Mouse (Mus musculus): ENCODE results near the gene Sytl3. TPM values are rescaled to one million over a fixed set of nuclear protein-coding genes. Genes with fewer than 3 reads are reported as not detected.

Sytl3 gene
- total RNA-seq, 2 experiments from 2014 or later: 0.49 to 0.74 TPM

DNA sequence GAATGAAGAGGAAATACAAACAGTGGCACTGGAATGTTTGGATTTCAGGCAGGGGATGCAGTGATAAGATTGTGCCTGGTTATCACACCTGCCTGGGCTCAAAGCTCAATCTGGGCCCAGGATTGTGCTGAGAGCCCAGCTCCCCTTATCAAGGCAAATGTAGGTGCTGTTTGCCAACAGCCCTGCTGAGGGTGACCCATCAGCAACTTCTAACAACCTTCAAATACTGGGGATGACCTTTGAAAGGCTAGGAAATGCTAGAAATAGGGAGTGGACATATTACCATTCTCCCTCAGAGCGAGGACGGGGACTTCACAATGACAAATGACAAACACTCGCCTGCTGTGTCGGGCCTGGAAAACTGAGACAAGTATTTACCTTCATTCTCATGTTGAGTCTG, 107.9 kb downstream of the Sytl3 start:
- TF ChIP-seq CTCF (conservative IDR thresholded peaks at IDR 0.05): no peak
- Histone ChIP-seq H3K27ac (no peak overlapping the region), H3K4me3 (no peak overlapping the region)
- no peak for DNase-seq (ENCODE audit: low spot score in 2 of 2)

DNA sequence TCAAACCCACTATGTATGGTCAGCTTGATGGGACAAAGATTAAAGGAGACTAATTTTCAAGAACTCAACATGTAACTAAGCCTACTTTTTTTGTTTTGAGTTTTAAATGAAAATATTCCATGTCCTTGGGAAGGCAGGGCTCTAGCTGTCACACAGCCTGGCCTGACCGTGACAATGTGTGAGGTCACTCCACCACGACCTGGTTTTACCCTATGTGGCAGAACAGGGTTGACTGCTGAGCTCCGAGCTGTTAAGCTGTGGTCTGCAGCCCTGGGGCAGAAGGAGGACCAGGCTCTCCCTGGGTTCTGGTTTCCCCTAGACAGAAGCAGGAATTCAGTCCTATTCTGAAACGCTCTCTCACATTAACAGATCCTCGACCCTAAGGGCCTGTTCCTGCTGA, 108.9 kb downstream of the Sytl3 start:
- DNase-seq (ENCODE audit: low spot score in 2 of 2): no peak
- TF ChIP-seq CTCF (conservative IDR thresholded peaks at IDR 0.05): no peak
- no peak overlapping the region for H3K27ac ChIP-seq
- H3K4me3 ChIP-seq: no peak overlapping the region

DNA sequence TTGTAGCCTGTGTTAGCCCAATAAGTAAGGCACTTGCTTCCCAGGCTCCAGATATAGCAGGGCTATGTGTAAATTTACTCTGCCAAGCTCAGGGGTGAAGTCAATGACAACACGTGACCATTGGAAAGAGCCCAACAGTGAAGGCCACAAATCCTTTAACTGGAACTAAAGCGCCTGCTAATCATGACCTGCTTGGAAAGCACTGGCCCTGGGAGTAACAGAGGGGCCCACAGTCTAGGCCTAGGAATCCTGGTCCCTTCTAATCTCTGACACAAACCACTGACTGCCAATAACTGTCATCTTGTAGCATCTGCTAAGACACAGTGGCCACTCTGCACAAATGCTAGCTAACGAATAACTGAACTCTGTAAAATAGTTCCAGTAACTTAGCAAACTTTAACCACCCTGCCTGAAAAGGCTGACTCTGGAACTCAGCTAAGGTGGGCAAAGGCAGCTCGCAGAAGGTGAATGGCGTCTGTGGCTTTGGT, 109.5 kb downstream of the Sytl3 start:
- no peak for TF ChIP-seq CTCF (conservative IDR thresholded peaks at IDR 0.05)
- no peak for DNase-seq (ENCODE audit: low spot score in 2 of 2)
- Histone ChIP-seq H3K27ac (0 out of 2 replicates have a peak overlapping the region, but pooled peaks have one; percentile 10), H3K4me3 (no peak overlapping the region)

DNA sequence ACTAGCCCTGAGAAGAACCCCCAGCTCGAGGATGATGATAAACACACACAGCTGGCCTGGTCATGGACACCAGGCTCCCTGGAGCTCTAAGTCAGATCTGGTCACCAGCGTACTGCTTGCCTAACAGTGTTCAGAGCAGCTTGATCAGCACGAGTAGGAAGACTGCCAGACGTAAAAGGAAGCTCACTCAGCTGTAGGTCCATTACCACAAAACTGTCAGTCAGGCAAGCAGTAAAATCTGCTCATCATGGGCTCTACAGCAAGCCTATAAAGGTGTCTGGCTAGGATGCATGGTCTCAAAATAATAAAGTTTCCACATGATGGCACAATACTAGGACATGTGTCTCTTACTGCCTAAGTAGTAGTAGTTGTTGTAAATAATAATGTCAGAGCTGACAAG, 110.7 kb downstream of the Sytl3 start:
- no peak for TF ChIP-seq CTCF (conservative IDR thresholded peaks at IDR 0.05)
- Histone ChIP-seq H3K4me3 (no peak overlapping the region), H3K27ac (no peak overlapping the region)
- no peak for DNase-seq (ENCODE audit: low spot score in 2 of 2)

DNA sequence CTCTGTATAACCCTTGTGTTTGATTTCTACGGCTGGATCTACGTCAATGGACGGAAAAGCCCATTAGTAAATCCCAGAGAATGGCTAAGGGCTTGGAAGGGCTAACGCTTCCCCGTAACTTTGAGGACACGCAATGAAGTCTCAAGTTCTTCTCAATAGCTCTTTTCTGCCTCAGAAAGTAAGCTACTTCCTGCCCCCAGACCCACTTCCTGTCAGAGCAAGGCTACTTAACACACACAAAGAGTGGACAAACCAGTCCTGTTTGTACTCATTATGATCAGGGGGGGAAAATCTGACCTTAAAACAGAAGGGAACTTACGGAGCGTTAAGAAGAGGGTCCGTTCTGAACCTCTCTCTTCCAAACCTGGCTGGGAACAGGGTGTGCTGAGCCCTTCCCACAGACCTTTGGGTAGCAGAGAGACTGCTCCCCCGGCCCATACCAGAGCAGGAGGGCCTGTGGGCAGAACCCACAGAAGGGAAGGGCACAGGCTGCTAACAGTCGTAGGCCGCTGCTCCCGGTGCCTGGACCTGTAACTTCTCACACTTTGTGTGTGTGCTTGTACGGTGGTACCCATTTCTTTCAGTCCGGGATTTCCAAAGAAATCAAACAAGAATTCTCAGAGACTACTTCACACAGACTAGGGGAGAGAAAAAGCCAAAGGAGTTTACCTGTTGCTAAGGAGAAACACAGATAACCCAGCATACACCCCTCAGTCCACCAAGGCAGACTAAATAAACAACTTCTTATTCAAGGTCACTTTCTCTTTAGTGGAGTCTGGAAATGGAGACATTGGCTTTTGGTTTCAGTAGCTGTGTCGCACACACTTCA, 113.0 kb downstream of the Sytl3 start:
- H3K27ac ChIP-seq: no peak overlapping the region
- DNase-seq (ENCODE audit: low spot score in 2 of 2): no peak
- H3K4me3 ChIP-seq: no peak overlapping the region
- no peak for TF ChIP-seq CTCF (conservative IDR thresholded peaks at IDR 0.05)

DNA sequence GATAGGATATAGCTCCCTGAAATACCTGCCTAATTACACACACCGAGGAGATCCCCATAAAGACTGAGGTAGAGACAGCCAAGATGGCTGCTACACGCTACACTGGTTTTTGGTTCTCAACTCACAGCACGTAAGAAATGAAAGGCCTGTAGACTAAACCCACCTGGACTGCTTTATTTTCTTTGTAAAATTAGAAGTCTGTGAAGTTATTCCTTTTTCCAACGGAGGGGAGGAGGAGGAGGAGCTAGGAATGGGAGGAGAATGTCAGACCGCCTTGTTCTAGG, 113.5 kb downstream of the Sytl3 start:
- no peak for DNase-seq (ENCODE audit: low spot score in 2 of 2)
- Histone ChIP-seq H3K4me3 (no peak overlapping the region), H3K27ac (no peak overlapping the region)
- TF ChIP-seq CTCF (conservative IDR thresholded peaks at IDR 0.05): no peak

DNA sequence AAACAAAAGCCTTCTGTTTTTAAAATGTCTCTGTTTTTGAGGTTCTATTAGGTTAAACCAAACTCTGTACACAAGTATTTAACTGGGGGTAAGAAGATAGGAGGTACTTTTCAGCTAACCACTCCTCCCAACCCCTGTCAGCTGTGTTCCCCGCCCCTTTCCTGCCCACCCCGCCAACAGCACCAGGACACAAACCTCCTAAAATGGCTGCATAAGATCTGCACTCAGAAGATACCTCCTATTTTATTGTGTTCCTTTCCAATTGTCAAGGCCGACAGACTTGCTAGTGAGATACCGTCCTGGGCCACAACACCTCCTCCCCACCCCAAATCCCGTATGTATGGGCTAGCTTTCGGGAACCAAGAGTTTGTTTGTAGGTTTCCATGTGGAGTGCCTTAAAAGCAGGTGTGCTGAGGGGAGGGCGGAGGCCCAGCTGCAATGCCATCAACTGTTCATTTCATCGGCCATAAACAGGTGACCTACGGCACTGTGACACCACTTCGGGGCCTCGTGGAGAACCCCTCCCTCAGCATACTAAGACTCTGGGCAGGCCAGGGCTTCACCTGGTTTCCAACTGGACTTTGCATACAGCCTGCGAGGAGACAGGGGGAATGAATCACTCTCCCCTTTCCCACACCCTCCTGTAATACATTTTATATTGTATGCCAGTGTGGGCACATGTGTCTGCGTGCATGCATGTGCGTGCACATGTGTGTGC, 114.5 kb downstream of the Sytl3 start:
- Histone ChIP-seq H3K4me3 (no peak overlapping the region), H3K27ac (no peak overlapping the region)
- DNase-seq (ENCODE audit: low spot score in 2 of 2): no peak
- TF ChIP-seq CTCF (conservative IDR thresholded peaks at IDR 0.05): no peak

DNA sequence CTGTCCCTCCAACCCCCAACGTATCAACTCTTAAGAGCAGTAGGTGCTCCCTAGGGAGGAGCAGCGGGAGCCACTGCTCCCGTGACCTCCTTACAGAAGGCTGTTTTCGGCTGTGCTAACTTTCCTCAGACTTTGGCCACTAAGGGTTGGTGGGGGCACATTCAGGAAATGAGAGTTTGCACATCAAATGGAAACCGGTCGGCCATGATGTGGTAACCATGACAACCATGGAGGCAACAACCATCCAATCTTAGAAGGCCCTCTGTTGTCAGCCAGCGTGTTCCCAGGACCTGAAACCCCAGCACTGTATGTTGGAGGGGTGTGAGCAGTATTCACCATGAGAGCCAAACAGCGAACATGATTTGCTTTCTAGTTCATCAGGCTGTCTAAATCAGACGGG, 116.3 kb downstream of the Sytl3 start:
- TF ChIP-seq CTCF (conservative IDR thresholded peaks at IDR 0.05): no peak
- Histone ChIP-seq H3K4me3 (no peak overlapping the region), H3K27ac (no peak overlapping the region)
- DNase-seq (ENCODE audit: low spot score in 2 of 2): no peak

DNA sequence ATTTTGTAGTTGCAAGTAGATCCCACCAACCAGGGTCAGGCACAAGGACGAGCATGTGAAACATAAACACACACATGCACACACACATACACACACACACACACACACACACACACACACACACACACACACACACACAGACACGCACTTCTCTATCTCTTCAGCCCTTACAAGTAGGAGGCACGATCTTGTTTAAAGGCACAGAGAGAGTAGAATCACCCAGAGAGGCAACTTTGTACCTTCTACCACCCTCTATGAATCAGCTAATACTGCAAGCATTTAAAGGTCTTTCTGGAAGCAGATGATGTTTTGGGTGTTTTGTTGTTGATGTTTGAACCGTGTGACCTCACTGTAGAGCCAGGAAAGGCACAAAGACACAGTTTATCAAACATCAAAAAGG, 116.8 kb downstream of the Sytl3 start:
- Histone ChIP-seq H3K27ac (no peak overlapping the region), H3K4me3 (no peak overlapping the region)
- no peak for TF ChIP-seq CTCF (conservative IDR thresholded peaks at IDR 0.05)
- DNase-seq (ENCODE audit: low spot score in 2 of 2): no peak

DNA sequence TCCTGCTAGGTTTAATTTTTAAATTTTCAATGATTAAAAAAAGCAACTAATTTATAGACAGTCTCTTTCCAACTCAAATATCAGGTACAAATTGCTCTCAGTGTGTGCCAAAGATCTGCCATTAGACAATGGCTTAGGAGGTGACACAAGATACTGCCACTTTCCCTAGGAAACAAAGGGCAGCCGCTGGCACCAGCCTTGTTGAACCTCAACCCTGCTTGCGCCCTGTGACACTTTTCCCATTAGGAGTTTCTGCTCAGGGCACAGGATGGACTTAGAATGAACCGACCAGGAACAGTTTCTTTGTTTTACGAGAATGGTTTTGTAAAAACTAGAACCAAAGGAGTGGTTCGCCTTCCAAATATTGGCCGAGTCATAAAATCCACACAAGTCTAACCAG, 117.2 kb downstream of the Sytl3 start:
- no peak for TF ChIP-seq CTCF (conservative IDR thresholded peaks at IDR 0.05)
- Histone ChIP-seq H3K27ac (no peak overlapping the region), H3K4me3 (no peak overlapping the region)
- no peak for DNase-seq (ENCODE audit: low spot score in 2 of 2)

DNA sequence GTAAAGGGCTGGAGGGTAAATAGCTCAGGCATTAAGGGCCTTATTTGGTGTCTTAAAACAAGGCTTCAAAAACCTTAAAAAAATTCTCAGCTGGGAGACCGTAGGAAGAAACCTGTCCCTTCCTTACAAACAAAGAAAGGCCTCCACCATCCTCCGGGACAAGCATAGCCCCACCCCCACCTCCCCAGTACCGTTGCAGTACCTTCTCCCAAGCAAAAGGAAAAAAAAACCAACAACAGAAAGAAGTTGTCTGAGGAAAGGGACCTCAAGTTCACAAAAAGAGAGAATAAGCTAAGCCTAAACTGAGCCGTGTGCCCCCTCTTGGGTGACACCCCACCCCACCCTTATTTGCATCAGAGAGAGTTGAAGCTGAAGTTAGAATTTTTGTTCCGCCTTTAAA, 117.7 kb downstream of the Sytl3 start:
- DNase-seq (ENCODE audit: low spot score in 2 of 2): no peak
- TF ChIP-seq CTCF (conservative IDR thresholded peaks at IDR 0.05): no peak
- Histone ChIP-seq H3K27ac (no peak overlapping the region), H3K4me3 (no peak overlapping the region)

DNA sequence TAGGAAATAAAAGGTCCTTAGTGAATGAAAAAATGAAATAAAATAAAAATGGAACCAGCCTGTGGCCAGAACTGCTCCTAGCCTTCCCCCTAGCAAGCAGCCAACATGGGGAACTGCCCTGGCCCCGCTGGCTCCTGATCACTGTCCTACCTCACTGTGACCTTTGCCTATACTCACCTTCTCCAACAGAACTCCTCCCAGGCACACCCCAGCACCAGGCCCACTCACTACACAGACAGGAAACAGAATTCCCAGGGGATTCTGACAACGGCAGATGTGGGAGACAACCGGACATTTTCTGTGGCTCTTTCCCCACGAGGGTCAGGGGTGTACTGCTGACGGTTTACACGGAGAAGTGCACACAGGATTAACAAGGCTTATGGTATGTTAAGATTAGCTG, 118.2 kb downstream of the Sytl3 start:
- DNase-seq (ENCODE audit: low spot score in 2 of 2): no peak
- no peak overlapping the region for H3K27ac ChIP-seq
- TF ChIP-seq CTCF (conservative IDR thresholded peaks at IDR 0.05): no peak
- no peak overlapping the region for H3K4me3 ChIP-seq

DNA sequence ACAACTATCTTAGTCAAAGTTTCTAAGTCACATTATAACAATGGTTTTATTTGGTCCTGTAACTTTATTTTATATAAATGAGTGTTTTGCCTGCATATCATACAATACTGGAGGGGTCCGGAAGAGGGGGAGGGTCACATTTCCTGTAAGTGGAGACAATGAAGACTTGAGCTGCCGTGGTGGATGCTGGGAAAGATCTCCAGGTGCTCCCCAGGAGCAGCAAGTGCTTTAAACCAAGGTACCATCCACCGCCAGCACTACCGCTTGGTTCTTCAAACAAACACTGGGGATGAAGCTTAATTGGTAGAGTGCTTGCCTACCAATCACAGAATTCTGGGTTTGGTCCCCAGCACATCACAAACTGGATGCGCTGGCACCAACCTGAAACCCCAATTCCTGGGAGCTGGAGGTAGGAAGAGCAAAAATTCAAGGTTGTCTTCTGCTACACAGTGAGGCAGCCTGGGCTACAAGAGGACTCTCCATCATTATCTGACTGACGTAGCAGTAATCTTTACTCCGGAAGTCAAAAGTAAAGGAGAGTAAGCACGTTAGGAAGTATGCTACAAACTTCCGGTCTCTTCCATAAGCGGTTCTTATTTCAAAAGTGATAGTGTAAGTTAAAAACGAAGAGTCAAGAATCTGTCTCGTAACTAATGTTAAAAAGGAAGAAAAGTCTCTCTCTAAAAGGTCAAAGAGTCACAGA, 118.9 kb downstream of the Sytl3 start:
- Histone ChIP-seq H3K27ac (no peak overlapping the region), H3K4me3 (no peak overlapping the region; the same call in 1 of the 2 replicates)
- no peak for TF ChIP-seq CTCF (conservative IDR thresholded peaks at IDR 0.05)
- no peak for DNase-seq (ENCODE audit: low spot score in 2 of 2)

All from layer of hippocampus, adult 2 months (tissue).